Mouse (Mus musculus): ENCODE measurements around the gene Trio. TPM values are rescaled to one million over a fixed set of nuclear protein-coding genes. Genes with fewer than 3 reads are reported as not detected.

The Trio gene
- polyA plus RNA-seq, 1 experiment from 2014 or later = 48.5 TPM

GRCm38 (mm10) chr15:27923987-27924341 is 101.7 kb downstream of the Trio start:
- H3K4me1 ChIP-seq = peaks cover 57% of the 10 kb centered on the region
- H3K4me3 ChIP-seq = peak overlapping the region; percentile 28; the same call in 1 of the 2 replicates
- ATAC-seq (ENCODE audit: low FRiP score) = peak; percentile 26
- no peaks in the 10 kb centered on the region for H3K27me3 ChIP-seq
- H3K9me3 ChIP-seq (replicated peaks) = no peaks in the 10 kb centered on the region
- no peaks in the 10 kb centered on the region for H3K36me3 ChIP-seq
- H3K4me2 ChIP-seq (replicated peaks) = peak overlapping the region; percentile 60
- 24% methylated on average over 5 of the region's 5 CpGs for WGBS
- no peak overlapping the region for H3K27ac ChIP-seq
- H3K9ac ChIP-seq = no peak overlapping the region

- H3K9me3 ChIP-seq (replicated peaks) = no peaks in the 10 kb centered on the region
- ATAC-seq (ENCODE audit: low FRiP score) = peak; percentile 90
- H3K9ac ChIP-seq = 0 out of 2 replicates have a peak overlapping the region, but pooled peaks have one; percentile 45
- peak overlapping the region; percentile 60 for H3K4me2 ChIP-seq (replicated peaks)
- no peaks in the 10 kb centered on the region for H3K36me3 ChIP-seq
- H3K4me1 ChIP-seq = peaks cover 60% of the 10 kb centered on the region
- H3K27me3 ChIP-seq = no peaks in the 10 kb centered on the region
- peak overlapping the region; percentile 28 for H3K4me3 ChIP-seq
- peak overlapping the region; percentile 73; the same call in 1 of the 2 replicates for H3K27ac ChIP-seq
- 10% methylated on average over 21 of the region's 21 CpGs for WGBS
Observed at GRCm38 (mm10) chr15:27923280-27923986, 102.2 kb downstream of the Trio start.

GRCm38 (mm10) chr15:27920751-27921150 is 104.9 kb downstream of the Trio start:
- 0 out of 2 replicates have a peak, but pooled peaks cover 4% of the 10 kb centered on the region for H3K36me3 ChIP-seq
- H3K4me1 ChIP-seq = peaks cover 49% of the 10 kb centered on the region
- H3K9me3 ChIP-seq (replicated peaks) = no peaks in the 10 kb centered on the region
- H3K27ac ChIP-seq = 0 out of 2 replicates have a peak overlapping the region, but pooled peaks have one; percentile 3
- no peak overlapping the region for H3K4me2 ChIP-seq (replicated peaks)
- no peak overlapping the region for H3K4me3 ChIP-seq
- H3K9ac ChIP-seq = no peak overlapping the region
- H3K27me3 ChIP-seq = no peaks in the 10 kb centered on the region
- 55% methylated on average over 3 of the region's 3 CpGs for WGBS
- ATAC-seq (ENCODE audit: low FRiP score) = no peak

- Histone ChIP-seq H3K4me3 (no peak overlapping the region), H3K9ac (no peak overlapping the region), H3K27me3 (no peaks in the 10 kb centered on the region), H3K27ac (no peak overlapping the region), H3K4me1 (peaks cover 37% of the 10 kb centered on the region), H3K4me2 (replicated peaks) (no peak overlapping the region), H3K9me3 (replicated peaks) (no peaks in the 10 kb centered on the region), H3K36me3 (0 out of 2 replicates have a peak, but pooled peaks cover 4% of the 10 kb centered on the region)
- 22% methylated on average over 5 of the region's 5 CpGs for WGBS
- ATAC-seq (ENCODE audit: low FRiP score) = peak; percentile 71
Observed at GRCm38 (mm10) chr15:27919540-27919939, 106.1 kb downstream of the Trio start.

- no peaks in the 10 kb centered on the region for H3K27me3 ChIP-seq
- H3K4me3 ChIP-seq = no peak overlapping the region
- no peaks in the 10 kb centered on the region for H3K9me3 ChIP-seq (replicated peaks)
- H3K4me2 ChIP-seq (replicated peaks) = no peak overlapping the region
- no peak for ATAC-seq (ENCODE audit: low FRiP score)
- 81% methylated on average over 9 of the region's 9 CpGs for WGBS
- H3K4me1 ChIP-seq = peaks cover 31% of the 10 kb centered on the region
- 0 out of 2 replicates have a peak, but pooled peaks cover 4% of the 10 kb centered on the region for H3K36me3 ChIP-seq
- H3K27ac ChIP-seq = no peak overlapping the region
- H3K9ac ChIP-seq = no peak overlapping the region
Observed at GRCm38 (mm10) chr15:27918798-27919197, 106.8 kb downstream of the Trio start.

GRCm38 (mm10) chr15:27916204-27916603 is 109.4 kb downstream of the Trio start:
- Histone ChIP-seq H3K27me3 (no peaks in the 10 kb centered on the region), H3K9me3 (replicated peaks) (no peaks in the 10 kb centered on the region), H3K27ac (no peak overlapping the region), H3K4me3 (no peak overlapping the region), H3K4me2 (replicated peaks) (no peak overlapping the region), H3K9ac (no peak overlapping the region), H3K4me1 (peaks cover 11% of the 10 kb centered on the region), H3K36me3 (peaks cover 11% of the 10 kb centered on the region; the same call in 1 of the 2 replicates)
- 67% methylated on average over 4 of the region's 4 CpGs for WGBS
- no peak for ATAC-seq (ENCODE audit: low FRiP score)

- Histone ChIP-seq H3K9me3 (replicated peaks) (no peaks in the 10 kb centered on the region), H3K27me3 (no peaks in the 10 kb centered on the region), H3K36me3 (peaks cover 11% of the 10 kb centered on the region; the same call in 1 of the 2 replicates), H3K4me2 (replicated peaks) (no peak overlapping the region), H3K4me3 (no peak overlapping the region), H3K27ac (no peak overlapping the region), H3K9ac (no peak overlapping the region), H3K4me1 (peaks cover under 1% of the 10 kb centered on the region; the same call in 1 of the 2 replicates)
- no peak for ATAC-seq (ENCODE audit: low FRiP score)
- 75% methylated on average over 3 of the region's 3 CpGs for WGBS
Observed at GRCm38 (mm10) chr15:27913013-27913412, 112.6 kb downstream of the Trio start.

GRCm38 (mm10) chr15:27911196-27911595 is 114.5 kb downstream of the Trio start:
- Histone ChIP-seq H3K27me3 (no peaks in the 10 kb centered on the region), H3K4me3 (no peak overlapping the region), H3K9me3 (replicated peaks) (no peaks in the 10 kb centered on the region), H3K27ac (no peak overlapping the region), H3K4me2 (replicated peaks) (no peak overlapping the region), H3K9ac (no peak overlapping the region), H3K36me3 (peaks cover 6% of the 10 kb centered on the region; the same call in 1 of the 2 replicates), H3K4me1 (peaks cover 18% of the 10 kb centered on the region)
- WGBS = 91% methylated on average over 9 of the region's 9 CpGs
- no peak for ATAC-seq (ENCODE audit: low FRiP score)

GRCm38 (mm10) chr15:27910179-27910578 is 115.5 kb downstream of the Trio start:
- H3K27ac ChIP-seq = no peak overlapping the region
- H3K9me3 ChIP-seq (replicated peaks) = no peaks in the 10 kb centered on the region
- H3K9ac ChIP-seq = no peak overlapping the region
- ATAC-seq (ENCODE audit: low FRiP score) = no peak
- H3K36me3 ChIP-seq = peaks cover 6% of the 10 kb centered on the region; the same call in 1 of the 2 replicates
- H3K4me1 ChIP-seq = peaks cover 21% of the 10 kb centered on the region
- H3K27me3 ChIP-seq = no peaks in the 10 kb centered on the region
- 89% methylated on average over 7 of the region's 7 CpGs for WGBS
- no peak overlapping the region for H3K4me2 ChIP-seq (replicated peaks)
- H3K4me3 ChIP-seq = no peak overlapping the region

GRCm38 (mm10) chr15:27907649-27908048 is 118.0 kb downstream of the Trio start:
- H3K27ac ChIP-seq = no peak overlapping the region
- WGBS = 74% methylated on average over 5 of the region's 5 CpGs
- no peak for ATAC-seq (ENCODE audit: low FRiP score)

GRCm38 (mm10) chr15:27906409-27906808 is 119.2 kb downstream of the Trio start:
- no peaks in the 10 kb centered on the region for H3K9me3 ChIP-seq (replicated peaks)
- H3K27me3 ChIP-seq = no peaks in the 10 kb centered on the region
- 83% methylated on average over 4 of the region's 4 CpGs for WGBS
- no peak overlapping the region for H3K4me3 ChIP-seq
- H3K36me3 ChIP-seq = peaks cover 3% of the 10 kb centered on the region; the same call in 1 of the 2 replicates
- H3K4me1 ChIP-seq = peaks cover 31% of the 10 kb centered on the region
- no peak overlapping the region for H3K4me2 ChIP-seq (replicated peaks)
- H3K27ac ChIP-seq = no peak overlapping the region
- ATAC-seq (ENCODE audit: low FRiP score) = no peak
- H3K9ac ChIP-seq = no peak overlapping the region

More at GRCm38 (mm10) chr15:27907649-27908048, 118.0 kb downstream of the Trio start:
- H3K9me3 ChIP-seq (replicated peaks) = no peaks in the 10 kb centered on the region
- H3K4me3 ChIP-seq = no peak overlapping the region
- H3K9ac ChIP-seq = no peak overlapping the region
- H3K27me3 ChIP-seq = no peaks in the 10 kb centered on the region
- no peak overlapping the region for H3K4me2 ChIP-seq (replicated peaks)
- peaks cover 28% of the 10 kb centered on the region for H3K4me1 ChIP-seq
- peaks cover 9% of the 10 kb centered on the region; the same call in 1 of the 2 replicates for H3K36me3 ChIP-seq

GRCm38 (mm10) chr15:27905341-27905740 is 120.3 kb downstream of the Trio start:
- no peak overlapping the region for H3K27ac ChIP-seq
- WGBS = 70% methylated on average over 6 of the region's 6 CpGs
- no peaks in the 10 kb centered on the region for H3K27me3 ChIP-seq
- no peak for ATAC-seq (ENCODE audit: low FRiP score)
- H3K4me3 ChIP-seq = no peak overlapping the region
- no peak overlapping the region for H3K4me2 ChIP-seq (replicated peaks)
- no peaks in the 10 kb centered on the region for H3K9me3 ChIP-seq (replicated peaks)
- peaks cover 31% of the 10 kb centered on the region for H3K4me1 ChIP-seq
- no peak overlapping the region for H3K9ac ChIP-seq
- H3K36me3 ChIP-seq = peaks cover 13% of the 10 kb centered on the region
